Mouse (Mus musculus) cortical plate, adult 2 months (tissue): ENCODE measurements around the gene Galns.

Experiments used
- CTCF ChIP-seq: fragments of 200-500 bp; IDR thresholded peaks from 2 replicates; pipeline ENCODE4 v1.5.1; 2011; ENCODE audit warnings: mild to moderate bottlenecking, control low read depth, low read length; ENCODE audit not compliant: insufficient read depth; ENCODE audit errors: extremely low read depth
- POLR2A ChIP-seq: fragments of 200-500 bp; IDR thresholded peaks from 2 replicates; pipeline ENCODE4 v1.6.1; 2011; ENCODE audit warnings: mild to moderate bottlenecking, low read length, control low read depth; ENCODE audit not compliant: insufficient read depth; ENCODE audit errors: extremely low read depth

- TF ChIP-seq POLR2A (no peak), CTCF (no peak)
These were observed 41.4 kb upstream of the Galns start for GRCm38 (mm10) chr8:122652643-122653042.
